Mouse (Mus musculus) embryonic facial prominence, embryonic 12.5 days (tissue): ENCODE data around the gene Ttc39b. TPM values are rescaled to one million over a fixed set of nuclear protein-coding genes. Genes with fewer than 3 reads are reported as not detected.
"Not testable (repeated sequence)": the region's sequence is repeated elsewhere in the genome, so short reads cannot be mapped to it uniquely, and the experiment has no call there.

Experiments
- ATAC-seq: fragments of 200-750 bp; cut with Nextera tagmentation; 2 replicates; pipeline ENCODE4 v1.8.0; 2017; ENCODE audit not compliant: insufficient number of reproducible peaks, insufficient read depth, low FRiP score, low TSS enrichment
- H3K27ac ChIP-seq: fragments of 300-500 bp; sonication (generic); 2 replicates; pipeline ENCODE4 v1.5.1; 2016; ENCODE audit warnings: mild to moderate bottlenecking
- H3K27me3 ChIP-seq: fragments of 300-500 bp; sonication (generic); 2 replicates; pipeline ENCODE4 v1.6.1; 2016; ENCODE audit warnings: mild to moderate bottlenecking, moderate library complexity
- H3K36me3 ChIP-seq: fragments of 300-500 bp; sonication (generic); 2 replicates; pipeline ENCODE4 v1.6.1; 2016; ENCODE audit warnings: mild to moderate bottlenecking
- H3K4me1 ChIP-seq: fragments of 300-500 bp; sonication (generic); 2 replicates; pipeline ENCODE4 v1.6.1; 2016
- H3K4me2 ChIP-seq: fragments of 300-500 bp; sonication (generic); replicated peaks from 2 replicates; pipeline ENCODE4 v1.6.1; 2016; ENCODE audit warnings: mild to moderate bottlenecking, moderate library complexity
- H3K4me3 ChIP-seq: fragments of 300-500 bp; sonication (generic); 2 replicates; pipeline ENCODE4 v1.5.1; 2016; ENCODE audit warnings: mild to moderate bottlenecking
- H3K9ac ChIP-seq: fragments of 300-500 bp; sonication (generic); 2 replicates; pipeline ENCODE4 v1.6.1; 2016; ENCODE audit warnings: mild to moderate bottlenecking, moderate library complexity
- H3K9me3 ChIP-seq: fragments of 300-500 bp; sonication (generic); 2 replicates; pipeline ENCODE4 v1.6.1; 2016; ENCODE audit warnings: mild to moderate bottlenecking, moderate library complexity
- WGBS: fragments of 180-500 bp; shearing (Covaris S2); methylation state at CpG from one replicate; pipeline ENCODE4 v1.1.7; 2016; 5-methylcytosine and 5-hydroxymethylcytosine counted together
- polyA plus RNA-seq: library from polyadenylated mRNA; unstranded; fragments of >200 nt; fragmentation: Nextera tagmentation; extraction: Ambion mirVana; gene quantifications from 2 replicates; pipeline ENCODE4 v1.2.1, GENCODE M21; 2016

Ttc39b gene
- polyA plus RNA-seq, 1 experiment from 2014 or later: 5.3 TPM

DNA sequence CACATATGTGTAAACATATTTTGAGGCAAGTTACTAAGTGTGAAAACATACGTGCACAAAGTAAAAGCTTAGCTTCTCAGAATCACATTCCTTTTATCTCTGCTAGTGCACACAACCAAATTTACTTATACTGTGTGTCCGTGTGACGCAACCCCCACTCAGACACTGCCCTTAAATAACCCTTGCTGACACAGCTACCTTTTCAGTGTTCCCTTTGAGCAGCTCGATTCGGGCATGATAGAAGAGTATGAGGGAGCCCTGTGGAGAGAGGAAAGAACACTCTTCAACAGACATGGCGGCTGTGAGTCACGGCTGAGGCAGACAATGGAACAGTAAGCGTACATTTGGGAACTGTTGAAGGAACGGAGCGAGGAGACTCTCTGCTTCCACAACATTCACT is 80.3 kb downstream of the Ttc39b start:
- H3K4me1 ChIP-seq: no peaks in the 10 kb centered on the region
- no peaks in the 10 kb centered on the region; the same call in 1 of the 2 replicates for H3K36me3 ChIP-seq
- H3K4me3 ChIP-seq: no peak overlapping the region
- H3K27ac ChIP-seq: no peak overlapping the region
- no peaks in the 10 kb centered on the region for H3K27me3 ChIP-seq
- no peak overlapping the region for H3K4me2 ChIP-seq
- H3K9me3 ChIP-seq: no peaks in the 10 kb centered on the region
- 91% methylated on average over 10 of the region's 10 CpGs for WGBS
- no peak overlapping the region for H3K9ac ChIP-seq
- no peak for ATAC-seq

DNA sequence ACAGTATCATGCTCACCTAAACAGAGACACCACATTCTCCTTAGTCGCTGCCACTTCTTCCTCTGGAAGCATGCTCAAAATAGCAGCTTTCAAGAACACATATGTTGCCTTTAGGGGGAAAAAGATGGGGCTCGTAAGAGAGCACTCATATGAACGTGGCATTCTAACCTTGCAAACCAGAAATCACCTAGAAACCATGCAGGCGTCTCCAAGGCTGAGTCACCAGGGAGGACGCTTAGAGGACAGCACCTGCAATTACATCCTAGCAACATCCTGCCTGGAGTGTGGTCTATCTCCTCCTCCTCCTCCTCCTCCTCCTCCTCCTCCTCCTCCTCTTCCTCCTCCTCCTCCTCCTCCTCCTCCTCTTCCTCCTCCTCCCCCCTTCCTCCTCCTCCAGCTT is 82.4 kb downstream of the Ttc39b start:
- Histone ChIP-seq H3K9ac (no peak overlapping the region), H3K9me3 (no peaks in the 10 kb centered on the region), H3K4me1 (peaks cover 11% of the 10 kb centered on the region), H3K27ac (no peak overlapping the region), H3K4me3 (no peak overlapping the region), H3K4me2 (no peak overlapping the region), H3K36me3 (no peaks in the 10 kb centered on the region; the same call in 1 of the 2 replicates), H3K27me3 (no peaks in the 10 kb centered on the region)
- WGBS: 61% methylated on average over 5 of the region's 5 CpGs
- ATAC-seq: no peak

DNA sequence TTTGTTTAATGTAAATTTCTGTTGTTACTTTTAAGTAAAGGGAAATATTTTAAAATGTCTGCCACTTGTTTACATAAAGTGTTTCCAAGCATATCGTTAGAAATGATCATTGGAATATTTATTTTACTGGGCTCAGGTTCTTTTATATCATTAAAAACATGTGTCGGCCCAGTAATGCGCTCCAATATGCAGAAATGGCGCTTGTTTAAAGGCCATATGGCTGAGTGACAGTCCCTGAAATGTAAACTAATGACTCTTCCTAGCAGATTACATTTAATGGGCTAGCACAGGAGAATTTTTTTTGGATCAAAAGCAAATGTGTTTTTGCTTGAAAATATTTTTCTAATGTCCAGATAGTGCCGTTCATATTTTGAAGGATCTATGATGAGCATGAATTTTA is 86.4 kb downstream of the Ttc39b start:
- no peak for ATAC-seq
- Histone ChIP-seq H3K4me1 (peaks cover 32% of the 10 kb centered on the region), H3K9ac (no peak overlapping the region), H3K4me2 (no peak overlapping the region), H3K27me3 (no peaks in the 10 kb centered on the region), H3K27ac (no peak overlapping the region), H3K4me3 (no peak overlapping the region), H3K36me3 (no peaks in the 10 kb centered on the region), H3K9me3 (no peaks in the 10 kb centered on the region)
- 41% methylated on average over 5 of the region's 5 CpGs for WGBS

DNA sequence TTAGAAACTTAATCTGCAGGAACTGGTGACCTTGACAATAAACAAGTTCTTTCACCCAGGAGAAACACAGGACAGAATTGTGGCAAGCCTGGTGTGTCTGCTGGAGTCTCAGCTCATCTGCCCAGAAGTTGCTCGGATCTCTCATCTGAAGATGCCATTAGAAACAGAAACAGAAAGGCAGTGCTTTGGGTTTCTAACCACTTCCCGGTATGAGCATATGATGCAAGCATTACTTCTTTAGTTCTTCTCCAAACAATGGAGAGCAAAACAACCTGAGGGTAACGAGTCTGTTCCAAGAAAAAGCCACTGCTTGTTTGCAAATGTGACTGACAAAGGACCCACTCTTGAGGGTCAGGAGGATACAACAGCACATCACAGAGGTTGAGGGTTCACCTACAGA is 88.8 kb downstream of the Ttc39b start:
- H3K9me3 ChIP-seq, H3K4me3 ChIP-seq, H3K36me3 ChIP-seq, H3K27ac ChIP-seq, H3K9ac ChIP-seq, ATAC-seq, H3K4me2 ChIP-seq, H3K27me3 ChIP-seq: not testable (repeated sequence)
- 61% methylated on average over 2 of the region's 3 CpGs for WGBS
- H3K4me1 ChIP-seq: peaks cover 39% of the 10 kb centered on the region

DNA sequence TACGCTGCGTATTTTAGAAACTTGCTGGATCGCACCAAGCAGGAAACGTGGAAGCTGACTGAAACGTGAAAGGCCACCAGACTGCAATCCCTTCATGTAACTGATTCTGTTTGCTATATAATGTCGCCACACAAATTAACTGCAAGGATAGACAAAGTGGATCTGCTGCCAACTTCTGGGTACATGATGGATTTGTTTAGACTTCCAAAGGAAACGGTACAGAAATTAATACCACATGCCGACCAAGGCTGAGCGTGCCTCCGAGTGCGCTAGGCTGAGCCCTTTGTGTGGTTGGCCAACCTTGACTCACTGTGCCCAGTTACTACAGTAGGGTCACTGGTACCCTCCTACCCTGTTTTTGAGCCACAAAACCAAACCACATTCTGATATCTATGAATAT is 89.3 kb downstream of the Ttc39b start:
- no peak overlapping the region for H3K4me2 ChIP-seq
- peak overlapping the region; percentile 37; the same call in 1 of the 2 replicates for H3K27ac ChIP-seq
- H3K4me1 ChIP-seq: peaks cover 39% of the 10 kb centered on the region

DNA sequence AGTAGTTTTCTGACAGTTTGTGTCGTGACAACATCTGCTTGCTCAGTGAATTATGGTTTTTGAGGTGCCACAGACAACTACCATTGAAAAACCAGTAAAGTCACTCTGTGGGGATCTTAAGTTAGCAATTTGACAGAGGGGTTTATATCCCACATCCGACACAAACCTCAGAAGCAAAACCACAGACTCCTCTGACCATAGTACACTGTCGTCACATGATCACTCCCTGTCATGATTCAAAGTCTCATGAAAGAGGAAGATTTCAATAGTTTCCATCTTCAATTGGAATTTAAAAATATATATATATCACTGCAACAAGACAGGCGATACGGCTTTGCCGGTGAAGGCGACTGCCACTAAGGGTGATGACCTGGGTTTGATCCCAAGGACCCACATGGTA is 89.9 kb downstream of the Ttc39b start:
- peaks cover 39% of the 10 kb centered on the region for H3K4me1 ChIP-seq
- H3K27me3 ChIP-seq: no peaks in the 10 kb centered on the region
- H3K9ac ChIP-seq: no peak overlapping the region
- H3K4me2 ChIP-seq: no peak overlapping the region
- no peak for ATAC-seq
- H3K36me3 ChIP-seq: no peaks in the 10 kb centered on the region
- H3K27ac ChIP-seq: peak overlapping the region; percentile 37
- H3K4me3 ChIP-seq: no peak overlapping the region
- no peaks in the 10 kb centered on the region for H3K9me3 ChIP-seq
- WGBS: 75% methylated on average over 7 of the region's 7 CpGs

More for the DNA sequence above, 89.3 kb downstream of the Ttc39b start:
- 29% methylated on average over 11 of the region's 11 CpGs for WGBS
- H3K9me3 ChIP-seq: no peaks in the 10 kb centered on the region
- ATAC-seq: peak; percentile 42; the same call in 1 of the 2 replicates
- H3K36me3 ChIP-seq: no peaks in the 10 kb centered on the region
- no peaks in the 10 kb centered on the region for H3K27me3 ChIP-seq
- H3K9ac ChIP-seq: no peak overlapping the region
- no peak overlapping the region for H3K4me3 ChIP-seq

DNA sequence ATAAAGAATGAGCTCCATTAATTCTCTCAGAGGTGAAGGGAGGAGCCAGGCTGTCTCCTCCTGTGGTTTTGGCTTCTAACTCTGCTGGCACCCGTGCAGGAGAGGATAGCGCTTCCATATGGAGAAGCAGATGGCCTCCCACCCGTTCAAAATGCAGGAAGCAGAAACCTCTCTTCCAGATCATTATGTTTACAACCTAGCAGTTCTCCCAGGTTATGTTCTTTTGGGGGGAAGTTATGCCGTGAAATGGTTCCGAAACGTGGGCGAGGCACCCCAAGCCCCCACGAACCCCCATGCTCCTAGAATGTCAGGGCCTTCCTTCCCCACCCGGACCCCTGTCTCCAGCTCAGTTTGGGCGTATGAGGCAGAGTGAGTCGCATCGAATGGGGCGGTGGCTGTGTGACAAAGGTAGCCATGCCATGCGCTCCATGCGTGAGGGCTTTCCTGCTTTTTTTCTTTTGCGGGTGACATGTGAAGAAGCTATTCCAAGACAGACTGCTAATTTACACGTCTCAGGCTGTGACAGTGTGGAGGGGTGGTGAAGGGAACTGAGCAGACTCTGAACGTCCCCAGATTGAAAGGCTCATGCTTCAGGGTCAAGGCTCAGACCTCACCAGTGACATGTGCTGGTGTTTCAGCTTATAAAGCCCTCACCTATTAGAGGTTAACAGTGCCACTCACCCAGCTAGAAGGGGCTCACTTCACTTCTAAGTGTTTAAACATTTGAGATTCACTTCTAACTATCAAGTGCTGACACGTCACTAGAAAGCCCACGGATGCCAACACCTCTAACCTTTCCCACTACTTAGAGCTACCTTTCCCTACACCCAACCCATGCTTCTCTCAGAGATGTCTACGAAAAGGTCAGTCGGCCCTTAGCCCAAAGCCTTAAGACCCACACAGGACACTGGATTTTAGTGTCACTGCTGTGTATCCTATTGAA is 90.6 kb downstream of the Ttc39b start:
- no peak overlapping the region for H3K9ac ChIP-seq
- no peak for ATAC-seq
- peaks cover 37% of the 10 kb centered on the region for H3K4me1 ChIP-seq
- no peak overlapping the region for H3K4me2 ChIP-seq
- no peaks in the 10 kb centered on the region for H3K27me3 ChIP-seq
- peak overlapping the region; percentile 63 for H3K27ac ChIP-seq
- no peaks in the 10 kb centered on the region for H3K36me3 ChIP-seq
- no peak overlapping the region for H3K4me3 ChIP-seq
- no peaks in the 10 kb centered on the region for H3K9me3 ChIP-seq
- 69% methylated on average over 22 of the region's 22 CpGs for WGBS

DNA sequence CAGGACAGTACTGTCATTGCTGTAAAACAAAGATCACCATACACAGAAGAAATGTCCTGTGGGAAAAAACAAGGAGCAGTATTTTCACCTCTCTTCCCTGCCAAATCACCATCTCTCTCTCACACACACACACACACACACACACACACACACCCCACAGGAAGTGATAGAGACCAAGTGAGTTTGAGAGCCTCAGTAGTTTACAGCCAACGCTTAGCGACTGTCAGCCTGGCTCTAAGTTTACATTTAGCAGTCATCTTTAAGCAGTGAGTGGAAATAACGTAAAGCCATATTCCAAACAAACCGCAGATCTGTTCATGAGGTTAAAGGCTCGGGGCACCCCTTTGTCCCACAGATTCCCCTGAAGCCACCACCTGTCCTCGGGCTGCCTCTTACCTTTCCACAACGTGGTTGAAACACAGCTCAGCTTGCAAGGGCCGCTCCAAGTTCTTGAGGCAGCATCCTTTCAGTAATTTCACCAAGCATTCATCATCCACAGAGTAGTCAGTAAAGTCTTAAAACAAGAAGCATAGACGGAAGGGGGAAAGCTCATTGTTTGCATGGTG is 91.7 kb downstream of the Ttc39b start:
- 74% methylated on average over 9 of the region's 9 CpGs for WGBS
- Histone ChIP-seq H3K27me3 (no peaks in the 10 kb centered on the region), H3K36me3 (no peaks in the 10 kb centered on the region), H3K27ac (no peak overlapping the region), H3K9ac (no peak overlapping the region), H3K4me2 (no peak overlapping the region), H3K4me1 (peaks cover 36% of the 10 kb centered on the region), H3K9me3 (no peaks in the 10 kb centered on the region), H3K4me3 (no peak overlapping the region)
- ATAC-seq: no peak

DNA sequence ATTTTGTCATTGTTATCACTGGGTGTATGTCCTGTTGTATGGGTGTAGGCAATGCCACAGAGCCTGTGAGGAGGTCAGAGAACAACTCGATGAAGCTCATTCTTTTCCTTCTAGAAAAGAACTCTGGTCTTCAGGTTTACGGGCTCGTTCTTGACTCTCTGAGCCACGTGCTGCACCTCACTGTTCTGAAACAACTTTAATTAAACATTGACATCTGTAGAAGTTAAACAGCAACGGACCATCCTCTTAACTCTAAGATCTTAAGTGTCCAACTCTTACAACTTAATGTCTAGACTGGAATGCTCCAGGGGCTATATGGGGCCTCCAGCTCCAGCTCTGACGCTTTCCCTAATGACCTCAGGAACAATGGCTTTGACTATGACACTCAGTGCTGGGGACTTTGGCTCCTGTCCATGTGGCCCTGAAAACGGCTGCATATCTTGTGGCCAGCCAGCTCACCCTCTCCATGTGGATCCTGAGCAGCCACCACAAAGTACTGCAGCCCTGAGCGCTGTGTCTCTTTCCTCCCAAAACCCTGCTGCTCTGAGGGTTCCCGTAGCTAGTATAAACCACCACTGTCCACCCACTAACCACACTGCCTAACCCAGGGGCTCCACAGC is 95.3 kb downstream of the Ttc39b start:
- H3K9ac ChIP-seq: no peak overlapping the region
- no peak overlapping the region for H3K4me2 ChIP-seq
- H3K27me3 ChIP-seq: no peaks in the 10 kb centered on the region
- no peak overlapping the region for H3K27ac ChIP-seq
- H3K4me3 ChIP-seq: no peak overlapping the region
- no peaks in the 10 kb centered on the region for H3K9me3 ChIP-seq
- H3K4me1 ChIP-seq: peaks cover 28% of the 10 kb centered on the region
- ATAC-seq: no peak
- 77% methylated on average over 9 of the region's 9 CpGs for WGBS
- no peaks in the 10 kb centered on the region for H3K36me3 ChIP-seq

DNA sequence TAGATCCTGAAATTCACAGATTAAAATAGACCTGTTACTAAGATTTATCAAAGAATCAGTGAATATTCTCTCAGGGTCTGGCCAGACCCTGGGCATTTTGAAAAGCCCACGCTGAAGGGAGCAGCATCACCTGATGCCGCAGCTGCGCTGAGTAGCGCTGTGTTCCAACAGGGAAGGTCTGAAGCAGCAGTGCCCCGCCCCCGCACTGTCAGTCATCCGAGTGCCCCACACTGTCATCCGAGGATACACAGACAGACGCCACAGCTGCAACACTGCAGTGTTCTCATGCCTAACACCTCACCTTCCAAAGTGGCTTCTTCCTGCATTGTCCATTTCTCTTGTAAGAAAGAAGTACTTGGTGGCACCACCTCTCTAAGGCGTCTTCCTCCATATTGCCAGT is 96.0 kb downstream of the Ttc39b start:
- no peak for ATAC-seq
- Histone ChIP-seq H3K4me1 (peaks cover 21% of the 10 kb centered on the region), H3K4me3 (no peak overlapping the region), H3K27me3 (no peaks in the 10 kb centered on the region), H3K9me3 (no peaks in the 10 kb centered on the region), H3K4me2 (no peak overlapping the region), H3K36me3 (no peaks in the 10 kb centered on the region), H3K9ac (no peak overlapping the region), H3K27ac (no peak overlapping the region)
- 60% methylated on average over 10 of the region's 10 CpGs for WGBS

DNA sequence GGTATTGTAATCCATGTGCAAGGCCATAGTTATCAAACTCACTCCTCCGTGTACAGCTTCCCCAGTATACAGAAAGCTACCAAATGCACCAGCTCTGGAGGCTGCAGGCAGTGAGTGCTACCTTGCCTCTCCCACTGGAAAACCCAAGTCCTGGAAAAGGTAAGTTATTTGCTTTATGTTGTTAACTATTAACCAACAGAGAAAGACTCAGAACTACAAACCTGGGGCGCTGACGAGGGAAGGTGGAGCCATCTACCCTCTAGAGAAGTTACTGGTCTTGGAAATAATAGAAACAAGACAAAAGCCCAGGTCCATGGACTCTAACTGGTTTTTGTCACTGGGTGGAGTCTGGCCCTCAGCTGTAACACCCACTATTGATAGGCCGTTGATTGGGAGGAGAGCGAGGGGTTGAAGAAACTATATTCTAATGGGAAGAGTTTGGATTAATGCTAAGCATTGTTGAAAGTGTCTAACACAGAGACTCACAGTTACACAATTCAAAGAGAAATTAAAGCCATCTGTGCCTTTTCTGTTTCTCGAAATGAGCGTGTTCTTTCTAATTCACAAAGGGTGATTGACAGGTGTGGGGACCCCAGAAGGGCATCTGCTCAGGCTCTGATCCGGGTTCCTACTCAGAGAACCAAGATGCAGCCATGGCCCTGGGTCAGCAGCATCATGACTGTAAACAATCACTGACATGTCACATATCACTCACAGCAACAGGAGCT is 98.3 kb downstream of the Ttc39b start:
- H3K4me3 ChIP-seq: no peak overlapping the region
- WGBS: 63% methylated on average over 8 of the region's 8 CpGs
- H3K27me3 ChIP-seq: no peaks in the 10 kb centered on the region
- peaks cover 10% of the 10 kb centered on the region for H3K4me1 ChIP-seq
- no peaks in the 10 kb centered on the region for H3K9me3 ChIP-seq
- H3K4me2 ChIP-seq: no peak overlapping the region
- ATAC-seq: no peak
- H3K36me3 ChIP-seq: no peaks in the 10 kb centered on the region
- H3K27ac ChIP-seq: no peak overlapping the region
- H3K9ac ChIP-seq: no peak overlapping the region
